Mouse (Mus musculus): Measurements from ENCODE around the gene Tinagl1. TPM values are rescaled to one million over a fixed set of nuclear protein-coding genes. Genes with fewer than 3 reads are reported as not detected.

Tinagl1 gene
- total RNA-seq, 2 experiments from 2014 or later: 1.5 to 2.3 TPM

DNA sequence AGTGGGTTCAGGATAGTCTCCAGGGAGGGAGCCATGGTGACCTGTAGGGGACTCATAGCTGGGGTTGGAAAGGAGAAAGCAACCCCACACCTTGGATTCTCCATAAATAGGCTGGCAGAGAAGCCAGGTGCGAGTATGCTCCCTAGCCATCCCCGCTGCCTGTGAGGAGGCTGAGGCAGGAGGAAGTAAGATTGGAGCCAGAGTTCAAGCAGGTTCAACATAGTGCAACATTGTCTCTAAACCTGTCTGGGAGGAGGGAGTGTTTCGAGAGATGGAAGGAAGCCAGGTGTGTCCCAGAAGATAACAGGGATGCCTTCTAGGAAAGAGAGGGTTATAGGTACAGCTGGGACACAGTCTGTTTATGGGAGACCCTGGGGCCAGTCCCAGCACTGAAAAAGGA lies 5.0 kb upstream of the Tinagl1 start:
- ATAC-seq (replicated peaks; ENCODE audit: poor library complexity): no peak

DNA sequence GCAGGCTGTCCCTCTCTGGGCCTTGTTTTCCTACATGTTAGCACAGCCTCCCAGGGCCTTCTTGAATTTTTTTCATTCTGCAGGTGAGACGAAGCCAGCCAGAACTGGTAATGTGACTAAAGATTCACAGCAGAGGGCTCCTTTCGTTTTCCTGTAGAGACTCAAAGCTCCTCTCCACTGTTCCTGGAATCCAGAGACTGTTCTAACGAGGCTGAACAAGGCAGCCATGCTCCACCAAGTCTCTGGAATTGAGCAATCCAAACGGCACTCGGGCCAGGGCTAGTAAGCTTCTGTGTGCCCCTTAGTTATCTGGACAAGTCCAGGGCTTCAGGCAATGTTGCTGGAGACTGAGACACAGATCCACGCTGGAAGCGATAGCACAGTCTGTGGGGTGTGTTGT lies 2.6 kb upstream of the Tinagl1 start:
- no peak for ATAC-seq (replicated peaks; ENCODE audit: poor library complexity)

DNA sequence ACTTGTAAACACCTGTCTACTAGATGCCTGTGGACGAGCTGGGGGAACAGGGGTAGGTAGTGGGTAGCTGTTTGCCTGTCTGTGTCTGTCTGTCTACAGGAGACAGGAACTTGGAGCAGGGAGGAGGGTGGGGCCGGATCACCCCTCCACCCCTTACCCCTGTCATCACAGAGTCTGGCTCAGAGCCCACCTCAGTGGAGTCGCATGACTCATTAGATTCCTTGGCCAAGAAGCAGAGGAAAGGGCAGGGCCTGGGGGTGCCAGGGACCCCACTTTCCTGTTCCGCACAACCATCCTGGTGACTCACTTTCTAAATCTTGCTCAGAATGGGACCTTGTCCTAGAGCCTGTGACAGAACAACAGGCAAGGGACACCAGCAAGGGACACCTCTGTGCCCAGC lies 2.2 kb upstream of the Tinagl1 start:
- ATAC-seq (replicated peaks; ENCODE audit: poor library complexity): peak; percentile 15; the same call in 1 of the 2 replicates

DNA sequence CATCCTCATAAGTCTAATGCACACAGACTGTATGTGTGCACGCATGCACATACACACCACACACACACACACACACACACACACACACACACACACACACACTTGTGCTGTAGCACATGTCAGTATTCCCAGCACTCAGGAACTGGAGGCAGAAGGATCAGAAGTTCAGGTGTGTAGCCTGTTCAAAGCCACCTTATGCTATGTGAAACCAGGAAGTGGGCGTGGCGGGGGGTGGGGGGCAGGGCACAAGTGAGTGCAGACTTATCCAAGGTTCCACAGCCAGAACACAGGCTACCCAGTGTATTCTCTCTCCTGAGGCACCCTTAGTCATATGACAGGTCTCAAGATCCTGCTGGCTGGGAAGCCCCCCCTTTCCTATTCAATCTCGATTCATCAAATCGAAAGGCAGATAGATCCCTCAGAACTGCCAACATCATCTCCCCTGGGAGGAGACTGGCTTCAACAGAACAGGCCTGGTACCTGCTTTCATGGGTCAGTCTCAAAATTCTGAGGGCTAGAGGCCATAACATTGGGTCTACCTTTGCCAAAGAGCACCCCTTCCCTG lies 1.3 kb upstream of the Tinagl1 start:
- no peak for ATAC-seq (replicated peaks; ENCODE audit: poor library complexity)

DNA sequence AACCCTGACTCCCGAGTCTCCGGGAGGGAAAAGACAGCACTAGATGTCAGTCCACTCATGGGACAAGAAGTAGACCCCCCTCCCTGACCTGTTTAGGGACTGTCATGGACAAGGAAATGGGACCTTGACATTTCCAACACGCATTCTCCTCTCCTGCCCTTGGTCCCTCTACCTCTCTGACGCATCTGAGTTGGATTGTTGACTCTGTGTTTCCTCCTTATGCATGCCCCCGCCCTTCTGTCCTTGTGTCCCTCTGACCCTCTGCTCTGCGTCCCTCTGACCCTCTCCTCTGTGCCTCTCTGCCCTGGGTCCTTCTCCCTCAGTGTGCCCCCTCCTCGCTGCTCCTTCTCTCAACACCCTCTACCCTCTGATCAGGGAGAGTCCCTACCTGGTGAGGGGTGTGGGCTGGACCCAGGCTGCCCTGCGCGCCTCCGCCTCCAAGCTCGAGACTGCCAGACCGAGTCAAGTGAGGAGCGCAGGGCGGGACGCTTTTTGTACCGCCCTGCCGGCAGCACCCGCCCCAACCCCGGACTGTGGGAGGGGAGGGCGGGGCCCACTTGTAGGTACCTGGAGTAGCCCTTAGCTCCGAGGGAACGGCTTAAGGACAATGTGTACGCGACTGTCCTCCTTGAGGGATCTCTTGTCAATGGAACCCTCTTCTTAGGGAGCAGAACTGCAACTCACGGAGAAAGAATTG lies 439 bp downstream of the Tinagl1 start:
- peak; percentile 74 for ATAC-seq (replicated peaks; ENCODE audit: poor library complexity)

DNA sequence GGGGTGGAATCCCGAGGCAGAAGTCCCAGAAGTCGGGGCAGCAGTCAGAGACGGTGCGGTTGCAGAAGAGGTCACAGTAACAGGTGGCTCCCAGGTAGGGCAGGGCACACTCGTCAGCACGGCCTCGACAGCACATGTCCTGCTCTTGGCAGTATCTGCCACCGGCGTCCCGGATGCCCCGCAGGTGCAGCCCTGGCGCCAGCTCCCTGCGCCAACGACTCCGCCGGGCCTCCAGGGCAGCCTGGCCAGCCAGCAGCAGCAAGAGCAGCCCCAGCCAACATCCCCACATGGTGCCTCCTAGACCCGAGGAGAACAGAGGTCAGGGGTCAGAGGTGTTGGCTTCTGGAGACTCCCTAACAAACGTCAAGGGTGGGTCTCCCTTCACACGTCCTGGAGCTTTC lies 1.0 kb downstream of the Tinagl1 start:
- ATAC-seq (replicated peaks; ENCODE audit: poor library complexity): no peak

DNA sequence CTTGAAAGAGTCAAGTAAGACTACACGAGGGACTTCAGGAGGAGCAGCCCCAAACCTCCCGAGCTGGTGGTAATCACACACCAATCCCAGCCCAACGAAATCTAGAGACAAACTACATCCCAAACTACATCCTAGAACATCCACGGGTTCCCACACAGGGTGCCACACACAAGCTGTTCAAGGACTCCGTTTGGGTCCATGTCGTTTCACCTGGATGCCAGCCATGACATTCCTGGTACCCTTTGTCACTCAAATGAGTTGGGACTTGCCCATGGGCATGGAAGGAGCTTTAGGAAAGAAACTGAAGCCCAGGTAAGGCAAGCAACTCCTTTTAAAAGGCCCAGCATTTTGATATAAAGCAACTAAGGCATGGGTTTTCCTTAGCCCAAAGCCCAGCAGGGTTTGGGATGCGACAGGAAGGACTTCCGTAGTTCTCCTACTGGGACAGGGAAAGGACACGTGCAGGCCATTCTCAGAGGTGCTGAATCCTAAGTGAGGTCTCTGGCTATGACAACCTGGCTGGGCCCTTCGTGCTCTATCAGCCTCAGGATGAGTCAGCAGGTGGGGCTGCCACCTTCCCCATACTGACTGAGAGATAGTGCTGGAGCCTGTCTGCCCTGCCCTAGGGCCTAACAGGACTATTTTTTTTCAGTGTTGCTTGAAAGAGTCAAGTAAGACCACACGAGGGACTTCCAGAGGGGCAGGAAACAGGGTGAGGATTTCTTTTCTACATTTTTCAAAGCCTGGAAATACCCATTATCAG lies 1.7 kb downstream of the Tinagl1 start:
- ATAC-seq (replicated peaks; ENCODE audit: poor library complexity): peak; percentile 65

DNA sequence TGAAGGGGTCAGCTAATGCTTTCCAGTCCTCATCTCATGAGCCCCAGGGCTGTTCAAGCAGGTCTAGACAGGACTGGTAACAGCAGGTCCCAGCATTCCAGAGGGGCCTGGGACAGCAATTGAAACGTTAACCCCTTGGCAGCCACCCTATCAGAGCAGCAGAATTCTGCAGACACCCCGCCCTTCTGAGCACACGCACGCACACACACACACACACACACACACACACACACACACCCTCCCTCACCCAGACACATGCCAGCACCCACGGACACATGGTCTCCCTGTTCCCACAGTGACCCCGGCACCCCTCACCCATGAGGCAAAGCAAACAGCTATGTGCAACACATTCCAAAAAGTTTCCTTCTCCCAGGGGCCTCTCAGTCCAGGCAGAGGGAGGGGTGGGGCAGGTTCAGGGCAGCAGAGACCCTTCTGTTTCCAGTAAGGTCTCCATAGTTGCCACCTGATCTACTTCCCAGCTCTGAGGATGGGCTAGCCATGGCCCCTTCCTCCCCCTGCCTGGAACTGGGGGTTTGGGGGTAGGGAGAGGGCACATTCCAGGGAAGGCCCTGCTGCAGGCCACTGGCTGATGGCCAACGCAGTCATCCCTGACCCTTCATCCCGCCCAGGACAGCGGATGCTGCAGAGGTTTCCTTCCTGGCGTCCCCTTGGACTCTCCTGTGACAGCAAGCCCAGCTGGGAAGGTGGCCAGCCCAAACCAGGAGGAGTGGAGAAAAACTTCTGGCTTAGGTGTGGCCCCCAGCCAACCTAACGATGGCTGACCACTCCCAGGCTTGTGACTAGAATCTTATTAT lies 2.8 kb downstream of the Tinagl1 start:
- no peak for ATAC-seq (replicated peaks; ENCODE audit: poor library complexity)

DNA sequence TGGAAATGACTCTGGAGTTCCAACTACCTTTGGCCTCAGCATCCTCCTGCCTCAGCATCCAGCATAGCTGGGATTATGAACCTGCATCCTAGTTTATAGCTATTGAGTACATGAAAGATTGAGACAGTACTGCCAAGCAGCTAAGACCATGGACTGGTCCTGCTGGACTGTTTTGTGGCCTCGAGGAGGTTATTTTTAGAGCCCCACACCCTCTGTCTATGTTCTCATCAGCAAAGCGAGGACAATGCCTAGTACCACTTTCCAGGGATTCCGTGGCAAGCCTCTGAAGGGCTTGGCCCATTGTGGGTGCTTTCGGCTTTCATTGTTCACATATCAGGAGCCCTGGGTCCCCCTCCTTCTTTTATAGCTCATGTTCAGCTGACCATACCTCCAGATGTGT lies 4.6 kb downstream of the Tinagl1 start:
- no peak for ATAC-seq (replicated peaks; ENCODE audit: poor library complexity)

DNA sequence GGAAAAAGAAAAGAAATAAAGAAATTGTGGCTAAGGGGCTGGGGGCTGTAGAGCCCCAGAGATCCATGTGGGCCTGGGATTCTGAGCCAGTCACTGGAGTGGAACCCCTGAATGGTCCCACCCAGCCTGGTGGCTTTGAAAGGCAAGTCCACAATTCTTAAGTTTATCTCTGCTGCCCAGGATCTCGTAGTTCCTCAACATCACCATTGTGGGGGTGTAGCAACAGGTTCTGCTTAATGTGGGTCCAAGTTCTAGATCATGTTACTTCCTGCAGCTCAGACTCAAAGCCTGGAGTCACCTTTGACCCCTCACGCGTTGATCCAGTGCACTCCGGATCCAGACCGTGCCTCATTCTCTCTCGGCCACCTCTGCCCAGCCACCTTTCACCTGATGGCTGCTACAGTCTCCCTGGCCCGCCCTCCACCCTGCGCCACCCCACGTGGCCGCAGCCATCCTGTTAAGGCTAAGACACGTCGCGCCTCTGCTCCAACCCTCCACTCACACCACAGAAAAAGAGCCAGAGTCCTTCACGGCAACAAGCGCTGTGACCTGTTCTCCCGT lies 5.4 kb downstream of the Tinagl1 start:
- ATAC-seq (replicated peaks; ENCODE audit: poor library complexity): no peak

DNA sequence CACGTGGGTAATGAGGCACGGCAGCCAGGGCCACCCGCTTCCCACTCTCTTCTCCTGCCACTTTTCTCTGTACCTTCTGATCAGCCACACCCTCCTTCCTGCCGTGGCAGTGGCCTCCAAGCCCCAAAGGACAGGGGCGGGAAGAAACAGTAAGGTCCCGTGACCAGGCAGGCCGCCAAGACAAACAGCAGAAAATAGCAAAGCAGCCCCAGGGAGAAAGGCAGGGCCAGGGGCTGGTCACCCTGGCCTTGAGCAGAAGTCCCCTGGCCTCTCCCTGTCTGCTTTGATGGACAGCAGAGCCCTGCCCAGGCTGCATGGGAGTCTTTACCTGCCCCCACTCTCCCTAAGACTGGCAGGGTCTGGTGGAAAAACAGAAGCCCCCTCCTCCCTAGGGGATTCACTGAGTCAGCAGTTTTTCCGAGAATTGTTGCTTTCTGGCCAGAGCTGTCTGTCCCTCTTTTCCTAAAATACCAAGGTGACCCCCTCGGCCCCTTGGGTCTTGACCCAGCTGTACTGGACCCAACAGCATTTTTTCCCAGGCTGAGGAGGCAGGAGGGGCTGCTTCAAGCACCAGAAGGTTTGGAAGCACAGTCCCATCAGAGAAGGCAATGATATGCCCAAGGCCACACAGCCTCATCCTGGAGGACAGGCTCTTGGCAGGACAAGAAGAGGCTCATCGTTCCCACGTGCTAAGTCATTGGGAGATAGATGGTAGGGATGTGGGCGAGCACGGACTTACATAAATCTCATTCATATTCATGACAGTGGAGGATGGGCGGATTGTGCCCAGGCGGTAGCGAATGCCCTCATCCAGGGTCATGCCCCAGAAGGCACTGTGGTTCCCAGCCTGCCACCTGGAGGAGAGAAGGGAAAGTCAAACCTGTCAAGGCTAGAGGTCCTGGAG lies 6.4 kb downstream of the Tinagl1 start:
- peak; percentile 72 for ATAC-seq (replicated peaks; ENCODE audit: poor library complexity)

DNA sequence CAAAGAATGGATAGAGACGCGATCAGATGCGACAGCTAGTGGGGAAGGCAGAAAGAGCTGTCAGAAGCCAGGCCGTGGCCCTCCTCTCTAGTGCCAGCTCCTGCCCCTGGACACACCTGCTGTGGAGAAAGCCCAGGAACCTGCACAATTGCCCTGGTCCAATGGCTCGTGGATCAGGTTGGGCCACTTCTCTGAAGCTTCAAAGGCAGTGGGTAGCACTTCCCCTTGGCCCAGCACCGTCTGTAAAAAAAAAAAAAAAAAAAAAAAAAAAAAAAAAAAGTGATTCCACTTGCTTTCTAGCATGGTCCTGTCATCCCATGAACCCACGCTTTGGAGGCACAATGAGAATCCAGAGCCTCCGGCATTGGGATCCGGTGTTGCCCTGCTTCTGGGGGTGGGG lies 7.1 kb downstream of the Tinagl1 start:
- ATAC-seq (replicated peaks; ENCODE audit: poor library complexity): peak; percentile 27; the same call in 1 of the 2 replicates

DNA sequence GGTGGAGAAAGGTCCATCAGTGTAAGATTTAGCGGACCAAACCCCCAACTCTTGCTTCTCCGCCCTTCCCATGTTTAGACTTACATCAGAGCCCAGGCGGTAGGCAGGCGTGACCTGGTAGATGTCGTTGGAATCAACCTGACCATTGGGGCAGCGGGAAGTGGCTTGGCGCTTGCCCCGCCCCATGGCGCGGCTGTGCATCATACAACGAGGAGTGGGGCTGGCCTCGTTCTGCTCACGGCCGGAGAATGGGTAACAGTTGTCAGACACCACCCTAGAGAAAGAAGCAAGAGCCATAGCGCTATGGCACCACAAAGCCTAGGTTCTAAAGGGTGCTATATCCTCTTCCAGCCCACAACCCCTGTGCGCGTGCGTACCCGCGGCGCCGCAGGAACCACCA lies 7.6 kb downstream of the Tinagl1 start:
- no peak; the same call in 1 of the 2 replicates for ATAC-seq (replicated peaks; ENCODE audit: poor library complexity)

DNA sequence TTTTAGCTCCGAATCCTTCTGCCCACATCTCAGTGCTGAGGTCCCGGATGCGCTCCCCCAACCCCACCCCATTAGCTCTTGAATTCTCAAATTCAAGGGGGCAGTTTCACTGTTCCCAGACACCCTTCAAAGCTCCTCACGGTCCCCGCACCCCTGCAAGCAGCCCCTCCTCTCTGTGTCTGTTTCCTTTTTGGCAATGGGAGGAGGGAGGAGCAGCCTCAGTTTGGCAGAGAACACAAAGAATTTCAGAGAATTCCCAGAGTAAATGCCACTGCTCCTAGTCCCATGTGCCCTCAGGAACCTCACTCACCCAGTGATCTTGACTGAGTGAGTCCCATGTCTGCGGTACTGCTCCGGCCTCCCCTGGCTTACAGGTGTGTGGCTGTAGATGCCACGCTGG lies 8.3 kb downstream of the Tinagl1 start:
- no peak for ATAC-seq (replicated peaks; ENCODE audit: poor library complexity)

DNA sequence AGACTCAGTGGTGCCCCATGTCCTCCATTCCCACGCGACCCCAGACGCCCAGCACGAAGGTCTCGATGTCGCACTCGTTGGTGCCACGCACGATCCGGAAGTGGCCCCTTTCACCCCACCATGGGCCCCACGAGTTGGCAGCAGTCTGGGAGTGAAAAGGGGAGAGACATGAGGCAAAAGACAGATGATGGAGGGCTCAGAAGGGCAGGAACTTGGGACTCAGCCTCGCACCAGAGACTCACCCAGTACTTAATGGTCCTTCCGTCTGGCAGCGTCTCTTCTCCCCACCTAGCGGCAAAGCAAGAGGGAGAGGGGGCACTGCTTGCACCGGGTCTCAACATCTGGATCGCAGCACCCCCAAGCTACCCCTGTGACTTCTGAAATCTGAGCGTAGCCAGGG lies 8.9 kb downstream of the Tinagl1 start:
- no peak for ATAC-seq (replicated peaks; ENCODE audit: poor library complexity)

DNA sequence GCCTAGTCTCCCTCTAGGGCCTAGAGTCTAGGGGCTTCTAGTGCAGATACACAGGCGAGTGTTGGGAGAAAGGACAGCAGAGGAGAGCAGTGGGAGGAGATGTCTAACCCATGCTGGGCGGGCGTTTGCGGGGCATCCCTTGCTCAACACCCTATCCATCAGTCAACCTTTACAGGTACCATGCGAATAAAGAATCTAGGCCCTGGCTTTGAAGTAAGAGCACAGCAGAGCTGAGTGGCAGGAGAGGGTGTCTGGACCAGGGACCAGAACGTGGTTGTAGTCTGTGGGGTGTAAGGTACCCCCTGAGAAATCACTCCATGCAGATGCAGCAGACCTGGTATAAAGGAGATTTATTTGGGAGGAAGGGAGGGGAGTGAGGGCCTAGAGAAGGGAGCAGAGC lies 10.8 kb downstream of the Tinagl1 start:
- no peak for ATAC-seq (replicated peaks; ENCODE audit: poor library complexity)

DNA sequence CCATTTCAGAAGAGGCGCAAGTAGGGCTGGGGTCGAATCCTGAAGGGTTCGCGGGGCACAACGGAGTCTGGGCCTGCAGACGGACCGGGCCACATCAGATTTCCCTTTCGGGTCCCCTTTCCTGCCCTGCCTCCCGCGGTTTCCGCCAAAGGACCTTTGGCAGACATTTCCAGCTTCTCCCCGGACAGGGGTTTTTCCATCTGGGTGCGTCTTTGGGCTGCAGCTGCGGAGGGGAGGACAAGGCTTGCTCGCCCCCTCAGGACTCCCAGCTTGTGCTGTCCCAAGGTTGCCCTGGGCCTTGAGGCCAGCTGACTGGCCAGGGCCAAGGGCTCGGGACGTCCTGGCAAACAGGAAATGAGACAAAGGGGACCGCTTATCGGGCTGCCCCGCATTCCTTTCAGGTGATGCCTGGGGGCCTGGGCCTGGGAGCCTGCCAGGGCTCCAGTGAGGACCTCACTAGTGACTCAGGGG lies 11.5 kb downstream of the Tinagl1 start:
- ATAC-seq (replicated peaks; ENCODE audit: poor library complexity): no peak

DNA sequence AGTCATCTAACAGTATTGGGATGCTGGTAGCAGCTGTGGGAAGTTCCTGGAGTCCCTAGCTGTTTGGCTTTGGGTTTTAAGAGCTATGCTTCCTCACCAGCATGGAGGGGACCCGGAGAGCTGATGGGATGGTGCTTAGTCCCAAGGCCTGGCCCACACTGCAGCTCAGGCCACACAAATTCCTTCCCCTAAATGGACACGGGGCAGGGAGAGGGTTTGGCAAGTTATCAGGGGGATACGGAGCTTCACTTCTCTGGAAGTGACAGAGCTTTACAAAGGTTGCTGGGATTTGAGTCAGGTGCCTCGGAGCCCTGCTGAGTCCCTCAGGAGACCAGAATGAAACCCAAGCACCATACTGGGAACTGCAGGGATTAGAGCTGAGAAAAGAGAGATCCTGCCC lies 13.6 kb downstream of the Tinagl1 start:
- ATAC-seq (replicated peaks; ENCODE audit: poor library complexity): no peak

DNA sequence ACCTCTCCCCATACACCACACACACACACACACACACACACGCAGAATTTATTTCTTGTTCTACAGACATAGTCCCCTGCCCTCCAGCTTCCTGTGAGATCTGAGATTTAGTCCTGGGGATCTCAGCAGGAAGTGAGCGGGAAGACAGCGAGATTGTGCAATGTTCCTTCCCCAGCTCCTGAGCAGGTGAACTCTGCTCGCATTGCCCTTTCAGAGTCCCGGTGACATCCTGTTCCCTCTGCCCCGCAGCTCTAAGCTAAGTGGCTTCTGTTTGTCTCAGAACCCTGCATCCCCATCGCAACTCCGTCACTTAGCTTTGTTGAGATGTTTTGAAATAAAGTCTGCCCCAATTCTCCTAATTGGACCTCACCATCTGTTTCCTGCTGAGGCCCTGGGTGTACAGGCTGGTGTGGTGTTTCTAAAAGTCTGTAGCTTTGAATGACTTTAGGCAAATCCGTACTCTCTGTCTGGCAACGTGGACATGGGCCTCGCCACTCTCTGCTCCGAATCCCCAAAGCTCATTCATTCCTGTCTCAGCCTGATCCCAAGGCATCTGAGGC lies 18.0 kb downstream of the Tinagl1 start:
- peak; percentile 39; the same call in 1 of the 2 replicates for ATAC-seq (replicated peaks; ENCODE audit: poor library complexity)

DNA sequence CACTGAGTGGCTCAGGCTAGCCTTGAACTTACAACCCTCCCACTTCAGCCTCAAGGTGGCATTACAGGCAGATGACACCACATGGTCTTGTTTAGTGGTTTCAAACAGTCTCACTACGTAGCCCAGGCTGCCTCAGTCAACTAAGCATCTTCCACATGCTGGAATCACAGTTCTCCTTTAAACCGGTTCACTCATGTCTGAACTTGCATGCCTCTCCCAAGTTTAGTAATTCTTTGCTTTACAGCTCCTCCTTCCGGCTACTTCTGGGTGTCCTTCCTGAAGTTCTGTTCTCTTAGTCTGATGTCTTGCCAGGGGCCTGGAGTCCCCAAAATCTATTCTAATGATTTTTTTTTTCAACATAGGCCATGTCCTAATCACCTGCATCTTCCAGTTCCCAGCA lies 20.7 kb downstream of the Tinagl1 start:
- ATAC-seq (replicated peaks; ENCODE audit: poor library complexity): no peak
